ENCODE assay signal across 9 mouse cellular contexts in genomic region chr1:82290723-82291150, GRCm38 (mm10). TPM values are rescaled to one million over a fixed set of nuclear protein-coding genes. Genes with fewer than 3 reads are reported as not detected.
DNase-seq lines count a peak whose midpoint lies in the region; ATAC-seq and TF ChIP-seq lines count a peak whose summit lies in the region.
"Had no signal": no experiment of that assay in that cellular context is flagged by ENCODE, and none has a peak within 500 bp of the region (broad histone marks: within the 10 kb centered on the region; RNA-seq: fewer than 3 reads in every experiment).

No protein-coding gene starts in this region.

- H3K4me2 ChIP-seq in forebrain, postnatal 0 days (ENCODE audit: low read depth), result peak overlapping the region; percentile 72
- peak overlapping the region; percentile 89 for H3K4me2 ChIP-seq in lung, postnatal 0 days (replicated peaks; ENCODE audit: low read depth, low read length)

- H3K36me3 ChIP-seq in forebrain, postnatal 0 days (ENCODE audit: insufficient read depth), result peaks cover 4% of the 10 kb centered on the region; the same call in 1 of the 2 replicates
- peaks cover 30% of the 10 kb centered on the region for H3K36me3 ChIP-seq in hindbrain, embryonic 10.5 days
- H3K36me3 ChIP-seq in lung, postnatal 0 days (ENCODE audit: insufficient read depth, low read length), result no peaks in the 10 kb centered on the region

- peak overlapping the region; percentile 88 for H3K4me3 ChIP-seq in forebrain, postnatal 0 days (ENCODE audit: low read depth, low read length)
- H3K4me3 ChIP-seq in hindbrain, embryonic 10.5 days, result peak overlapping the region; percentile 79
- H3K4me3 ChIP-seq in lung, postnatal 0 days (ENCODE audit: low read depth, low read length), result peak overlapping the region; percentile 61

- no peak; the same call in none of the 2 replicates for ATAC-seq in forebrain, postnatal 0 days
- peak; percentile 55; the same call in 1 of the 2 replicates for ATAC-seq in lung, postnatal 0 days

- peak overlapping the region; percentile 76 for H3K9ac ChIP-seq in forebrain, postnatal 0 days
- H3K9ac ChIP-seq in lung, postnatal 0 days (replicated peaks; ENCODE audit: low read depth), result peak overlapping the region; percentile 46

- H3K27me3 ChIP-seq in forebrain, postnatal 0 days (ENCODE audit: insufficient read depth, low read length), result no peaks in the 10 kb centered on the region
- H3K27me3 ChIP-seq in hindbrain, embryonic 10.5 days (ENCODE audit: insufficient read depth, poor library complexity, severe bottlenecking), result peaks cover 18% of the 10 kb centered on the region; the same call in 1 of the 2 replicates
- H3K27me3 ChIP-seq in lung, postnatal 0 days (replicated peaks; ENCODE audit: insufficient read depth, low read length), result no peaks in the 10 kb centered on the region

- TF ChIP-seq CTCF in forebrain, postnatal 0 days (IDR thresholded peaks at IDR 0.05; ENCODE audit: low read depth), result no peak
- peak; percentile 18; the same call in 1 of the 2 replicates for TF ChIP-seq CTCF in lung, postnatal 0 days (IDR thresholded peaks at IDR 0.05)

- H3K4me1 ChIP-seq in forebrain, postnatal 0 days (ENCODE audit: insufficient read depth), result peaks cover 17% of the 10 kb centered on the region; the same call in 1 of the 2 replicates
- peaks cover 65% of the 10 kb centered on the region for H3K4me1 ChIP-seq in hindbrain, embryonic 10.5 days (replicated peaks)
- H3K4me1 ChIP-seq in lung, postnatal 0 days (ENCODE audit: insufficient read depth, low read depth, low read length), result peaks cover 22% of the 10 kb centered on the region; the same call in 1 of the 2 replicates

- WGBS in forebrain, postnatal 0 days, result under 1% methylated on average over 30 of the region's 31 CpGs
- 0% methylated on average over 31 of the region's 31 CpGs for WGBS in hindbrain, embryonic 10.5 days
- WGBS in lung, postnatal 0 days, result 1% methylated on average over 30 of the region's 31 CpGs

- H3K27ac ChIP-seq in forebrain, postnatal 0 days (ENCODE audit: low read depth, low read length), result peak overlapping the region; percentile 95
- peak overlapping the region; percentile 95 for H3K27ac ChIP-seq in hindbrain, embryonic 10.5 days
- H3K27ac ChIP-seq in lung, postnatal 0 days (ENCODE audit: low read length), result peak overlapping the region; percentile 90

- TF ChIP-seq EP300 in lung, postnatal 0 days (IDR thresholded peaks at IDR 0.05), result no peak

- H3K9me3 ChIP-seq in forebrain, postnatal 0 days (ENCODE audit: low read length), result no peaks in the 10 kb centered on the region
- peaks cover 15% of the 10 kb centered on the region; the same call in 1 of the 2 replicates for H3K9me3 ChIP-seq in hindbrain, embryonic 10.5 days
- no peaks in the 10 kb centered on the region for H3K9me3 ChIP-seq in lung, postnatal 0 days (ENCODE audit: low read length)

- DNase-seq in Muller cell, postnatal 12 days (ENCODE audit: inconsistent ontology term), result peak; percentile 95
- peak; percentile 93 for DNase-seq in brain, adult 2 months (ENCODE audit: low read depth, low spot score)
- peak; percentile 86 for DNase-seq in forebrain, postnatal 0 days
- DNase-seq in hindbrain, embryonic 10.5 days (ENCODE audit: low spot score), result peak; percentile 86
- peak; percentile 83 to 88 for DNase-seq in layer of hippocampus, postnatal 10 days (ENCODE audit: low spot score in 2 of 2)
- peak; percentile 86 for DNase-seq in lung, postnatal 0 days (ENCODE audit: low spot score)
- DNase-seq in right cerebral cortex, postnatal 14 days, result peak; percentile 82
- no peak for DNase-seq in yolk sac, embryonic 10.5 days (ENCODE audit: low spot score)

RNA-seq across cellular contexts. Expression of gene Irs1, which starts 0.5 kb away (rescaled TPM):
- total RNA-seq in forebrain, postnatal 0 days (2014; rRNA removed), result 32.7 and 45.3 TPM in 2 replicates
- 3.0 and 4.4 TPM in 2 replicates for polyA plus RNA-seq in forebrain, postnatal 0 days (2015; fragmentation: Nextera tagmentation; extraction: Ambion mirVana)
- polyA plus RNA-seq in hindbrain, embryonic 10.5 days (2016; fragmentation: Nextera tagmentation; extraction: Ambion mirVana), result 8.3 and 9.3 TPM in 2 replicates
- 10 to 100 TPM; 29.7 to 31.3 TPM for total RNA-seq in layer of hippocampus, postnatal 10 days (2021)
- 4.7 and 5.9 TPM in 2 replicates for polyA plus RNA-seq in lung, postnatal 0 days (2015; fragmentation: Nextera tagmentation; extraction: Ambion mirVana)

RNA-seq across cellular contexts. Expression of gene Rhbdd1, which starts 25.5 kb away (rescaled TPM):
- total RNA-seq in forebrain, postnatal 0 days (2014; rRNA removed), result 4.7 and 5.3 TPM in 2 replicates
- 1.7 and 2.2 TPM in 2 replicates for polyA plus RNA-seq in forebrain, postnatal 0 days (2015; fragmentation: Nextera tagmentation; extraction: Ambion mirVana)
- polyA plus RNA-seq in hindbrain, embryonic 10.5 days (2016; fragmentation: Nextera tagmentation; extraction: Ambion mirVana), result 9.0 and 9.7 TPM in 2 replicates
- total RNA-seq in layer of hippocampus, postnatal 10 days (2021), result 1 to 10 TPM; 5.8 to 5.9 TPM
- 7.8 and 8.1 TPM in 2 replicates for polyA plus RNA-seq in lung, postnatal 0 days (2015; fragmentation: Nextera tagmentation; extraction: Ambion mirVana)

RNA-seq across cellular contexts. Expression of gene Gm9747, which starts 57.8 kb away (rescaled TPM):
- not detected in 2 replicates for total RNA-seq in forebrain, postnatal 0 days (2014; rRNA removed)
- polyA plus RNA-seq in forebrain, postnatal 0 days (2015; fragmentation: Nextera tagmentation; extraction: Ambion mirVana), result 9.6 and 14.8 TPM in 2 replicates
- 23.3 and 25.1 TPM in 2 replicates for polyA plus RNA-seq in hindbrain, embryonic 10.5 days (2016; fragmentation: Nextera tagmentation; extraction: Ambion mirVana)
- not detected for total RNA-seq in layer of hippocampus, postnatal 10 days (2021)
- polyA plus RNA-seq in lung, postnatal 0 days (2015; fragmentation: Nextera tagmentation; extraction: Ambion mirVana), result 13.3 and 15.5 TPM in 2 replicates
- total RNA-seq: hematopoietic stem cell, adult 5-6 weeks had no signal
